Mouse (Mus musculus): ENCODE data around the gene Hdgfl2. TPM values are rescaled to one million over a fixed set of nuclear protein-coding genes. Genes with fewer than 3 reads are reported as not detected.

Hdgfl2 gene
- 100 to 1,000 TPM; 137 to 167 TPM for polyA plus RNA-seq (2017; shearing (Covaris generic))

DNA sequence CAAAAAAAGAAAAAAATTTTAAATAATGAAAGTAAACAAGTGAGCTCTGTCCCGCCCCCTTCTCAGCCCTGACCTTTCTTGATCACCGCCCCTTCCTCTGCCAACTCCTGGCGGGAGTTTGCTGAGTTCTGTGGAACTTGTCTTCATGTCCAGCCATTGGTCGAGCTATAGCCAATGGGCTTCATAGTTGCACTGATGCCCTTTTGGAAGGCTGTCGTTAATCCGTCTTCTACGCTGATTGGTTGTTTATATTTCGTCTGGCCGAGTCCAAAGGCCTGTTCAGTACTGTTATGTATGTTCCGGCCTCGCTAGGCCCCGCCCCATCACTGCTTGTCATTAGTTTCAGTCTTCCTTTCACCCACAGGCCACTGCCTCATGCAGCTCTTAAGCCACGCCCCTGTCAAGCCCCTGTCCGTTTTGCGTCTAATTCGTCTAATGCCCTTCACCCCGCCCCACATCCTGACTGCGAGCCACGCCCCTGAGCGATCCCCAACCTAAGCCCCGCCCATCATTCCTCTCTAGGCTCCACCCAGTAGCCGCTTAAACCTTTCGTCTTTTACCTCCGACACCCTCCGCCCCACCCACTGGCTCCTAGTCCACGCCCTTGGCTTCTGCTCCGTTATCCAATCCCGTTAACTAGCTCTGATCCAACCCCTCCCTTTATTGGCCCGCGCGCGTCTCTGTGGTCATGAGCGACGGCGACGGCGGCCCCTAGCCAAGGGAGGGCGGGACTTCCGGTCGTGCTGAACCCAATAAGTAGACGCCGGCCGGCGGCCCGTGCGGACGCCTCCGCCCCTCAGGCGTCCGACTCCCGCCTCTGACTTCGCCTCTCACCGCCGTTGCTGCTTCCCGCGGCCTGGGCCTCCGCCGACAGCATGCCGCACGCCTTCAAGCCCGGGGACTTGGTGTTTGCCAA lies at the start of gene Hdgfl2:
Hdgfl2 (plus strand) TSS at position 755 of the 916 bp plus-strand sequence.

DNA sequence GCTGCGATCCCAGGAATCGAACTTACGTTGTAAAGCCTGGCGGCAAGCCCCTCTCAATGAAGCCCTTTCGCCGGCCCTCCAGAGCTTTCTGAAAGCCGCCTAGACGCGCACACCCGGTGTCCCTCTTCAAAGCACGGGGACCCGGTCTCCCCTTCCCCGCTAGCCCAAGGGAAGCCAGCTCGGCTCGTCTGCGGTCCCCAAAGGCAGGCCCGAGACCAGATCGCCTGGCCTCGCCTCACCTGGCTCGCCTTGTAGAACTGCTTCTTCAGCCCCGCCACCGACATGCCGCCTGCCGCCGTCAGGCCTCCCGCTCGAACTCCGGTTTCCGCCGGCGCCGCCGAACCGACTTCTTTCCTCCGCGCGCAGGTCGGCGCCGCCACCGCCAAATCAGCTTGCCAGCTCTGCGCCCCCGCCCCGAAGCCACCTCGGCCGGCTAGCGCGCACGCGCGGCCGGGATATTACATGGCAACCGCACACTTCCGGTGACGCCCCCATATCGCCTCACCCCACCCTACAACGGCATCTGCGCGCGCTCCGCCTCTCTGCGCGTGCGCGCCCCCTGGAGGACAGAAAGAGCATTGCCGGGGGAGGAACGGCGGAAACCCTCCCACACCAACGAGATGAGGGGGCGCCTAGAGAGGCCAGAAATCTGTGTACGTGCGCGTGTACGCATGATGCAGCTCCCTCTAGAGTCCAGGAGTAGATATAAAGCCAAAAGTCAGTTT lies 43.1 kb upstream of the Hdgfl2 start, which contains the start of gene Sh3gl1:
Sh3gl1 (minus strand) TSS at position 460 of the 725 bp plus-strand sequence.

DNA sequence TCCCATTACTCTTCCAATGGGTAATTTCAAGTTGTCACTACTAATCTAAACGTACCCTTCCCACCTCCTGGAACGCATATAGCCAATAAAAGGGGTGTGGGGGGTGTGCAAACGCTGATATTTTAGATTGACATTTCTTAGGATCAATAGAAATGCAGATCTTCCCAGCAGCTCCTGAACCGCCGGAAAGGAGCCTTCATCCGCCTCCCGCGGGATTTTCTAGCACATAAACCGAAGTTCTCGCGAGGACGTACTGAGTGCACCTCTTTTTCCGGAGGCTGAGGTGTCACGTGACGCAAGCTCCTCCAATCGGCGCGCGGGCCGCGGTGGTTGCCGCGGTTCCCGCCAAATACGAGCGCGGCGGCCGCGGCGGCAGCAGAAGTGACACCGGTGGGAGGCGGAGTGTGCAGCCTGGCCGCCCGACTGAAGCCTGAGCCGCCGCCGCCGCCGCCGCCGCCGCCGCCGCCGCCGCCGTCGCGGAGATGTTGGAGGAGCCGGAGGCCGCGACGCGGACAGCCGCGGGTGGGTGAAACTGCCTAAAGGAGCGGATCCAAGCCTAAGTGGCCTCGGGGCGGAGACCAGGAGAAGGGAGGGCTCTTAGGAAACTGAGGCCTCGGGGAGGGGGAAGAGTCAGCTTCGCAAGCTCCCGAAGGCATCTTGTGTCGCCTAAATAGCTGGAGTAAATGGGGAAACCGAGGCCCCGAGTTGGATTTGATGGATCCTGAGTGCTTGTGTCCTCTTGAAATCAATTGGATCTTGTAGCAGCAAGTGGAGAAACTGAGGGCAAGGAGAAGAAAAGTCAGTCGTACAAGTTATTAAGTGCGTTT lies 39.2 kb upstream of the Hdgfl2 start, which contains the start of gene Chaf1a:
Chaf1a (plus strand) TSS at position 410 of the 827 bp plus-strand sequence.

DNA sequence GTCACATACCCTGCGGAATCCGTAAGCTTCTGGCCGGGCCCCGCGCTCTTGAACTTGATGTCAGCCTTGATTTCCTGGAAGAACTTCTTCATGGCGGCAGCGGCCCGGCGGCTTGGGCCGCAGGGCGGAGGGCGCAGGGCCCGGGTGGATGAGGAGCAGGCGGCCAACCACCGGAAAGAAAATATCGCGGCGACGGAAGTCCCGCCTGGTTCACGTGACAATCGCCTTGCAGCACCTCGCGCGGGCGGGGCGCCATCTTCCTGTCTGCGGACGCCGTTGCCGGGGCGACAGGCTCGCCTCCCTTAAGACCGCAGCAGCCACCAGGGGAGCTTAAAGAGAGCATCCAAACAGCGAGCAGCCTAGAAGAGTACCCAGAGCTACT lies 4.6 kb upstream of the Hdgfl2 start, which contains the start of gene Ubxn6:
Ubxn6 (minus strand) TSS at position 202 of the 382 bp plus-strand sequence.

GRCm38 (mm10) chr17:56109219-56110051 lies 30.0 kb downstream of the Hdgfl2 start, which contains the start of gene Plin4:
Plin4 (minus strand) TSS chr17:56109803.

DNA sequence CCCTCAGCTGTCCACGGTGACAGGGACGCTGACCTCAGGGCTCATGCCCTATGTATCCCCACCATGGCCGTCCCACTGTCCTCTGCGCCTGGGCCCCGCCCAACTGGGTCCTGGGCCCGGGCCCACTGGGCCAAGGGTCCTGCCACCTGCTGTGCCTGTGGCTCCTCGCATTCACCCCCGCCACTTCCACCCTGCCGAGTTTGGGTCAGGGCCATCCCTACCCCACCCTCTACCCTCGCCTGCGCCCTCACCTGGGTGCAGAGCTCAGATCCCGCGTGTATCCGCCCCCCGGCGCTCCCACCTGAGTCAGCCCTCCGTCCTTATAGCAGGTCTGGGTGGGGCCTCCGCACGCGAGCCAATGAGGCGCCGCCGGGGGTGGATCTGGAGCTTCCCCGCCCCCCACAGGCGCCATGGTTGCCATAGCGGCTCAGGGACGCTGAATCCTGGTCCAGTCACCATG lies 37.8 kb downstream of the Hdgfl2 start, which contains the start of gene Plin5:
Plin5 (minus strand) TSS at position 346 of the 460 bp plus-strand sequence.

DNA sequence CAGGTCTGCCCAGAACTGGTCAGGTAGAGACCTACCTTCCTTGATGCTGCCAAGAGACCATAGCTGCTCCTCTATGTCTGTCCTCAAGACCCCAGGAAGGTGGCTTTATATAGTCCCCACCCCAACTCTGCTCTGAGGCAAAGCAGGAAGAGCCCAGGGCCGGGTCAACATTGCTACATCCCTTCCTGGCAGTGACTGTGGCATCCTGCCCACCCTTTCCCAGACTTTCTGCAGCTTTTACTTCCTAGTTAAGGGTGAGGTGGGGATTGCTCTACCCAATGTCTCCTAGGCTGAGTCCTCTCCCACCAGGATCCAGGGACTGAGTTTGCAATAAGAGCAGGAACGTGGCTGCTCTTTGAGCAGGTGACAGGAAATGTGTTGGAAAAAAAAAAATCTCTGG lies 42.4 kb downstream of the Hdgfl2 start, which contains the start of gene Lrg1:
Lrg1 (minus strand) TSS at position 176 of the 400 bp plus-strand sequence.

DNA sequence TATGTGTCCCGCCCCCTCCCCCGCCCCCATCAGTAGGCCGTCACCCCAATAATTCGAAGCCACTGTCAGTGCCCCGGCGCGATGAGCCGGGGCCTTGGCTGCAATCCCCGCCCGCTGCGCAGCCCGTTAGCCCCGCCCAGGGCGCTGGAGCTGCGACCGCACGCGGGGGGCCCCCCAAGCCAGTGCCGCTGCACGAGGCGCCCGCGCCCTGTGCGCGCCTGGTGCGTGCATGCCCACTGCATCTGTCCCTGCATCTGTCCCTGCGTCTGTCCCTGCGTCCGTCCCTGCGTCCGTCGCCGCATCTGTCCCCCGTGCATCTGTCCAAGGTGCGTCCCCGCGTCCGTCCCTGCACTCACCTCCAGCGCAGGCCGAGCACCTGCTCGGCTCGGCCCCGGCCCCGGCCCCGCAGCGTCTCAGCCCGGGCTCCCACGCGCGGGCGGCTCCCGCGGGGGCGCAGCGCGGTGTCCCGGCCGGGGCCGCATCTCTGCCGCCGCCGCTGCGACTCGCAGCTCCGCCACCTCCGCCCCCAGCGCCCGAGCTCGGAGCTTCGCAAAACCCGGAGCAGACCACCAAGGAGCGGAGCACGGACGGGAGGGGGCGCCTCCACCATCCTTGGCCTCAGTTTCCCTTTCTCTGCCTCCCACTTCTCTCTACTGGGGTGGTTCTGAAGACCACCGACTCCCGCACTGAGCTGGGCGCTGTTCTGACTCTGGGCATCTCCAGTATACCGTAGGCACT lies 60.6 kb downstream of the Hdgfl2 start, which contains the start of gene Sema6b:
Sema6b (minus strand) TSS at position 486 of the 738 bp plus-strand sequence.

Other genes with a start within 250 kb of the Hdgfl2 start
- gene Zfp119a, start 200.7 kb upstream of the Hdgfl2 start, polyA plus RNA-seq (2017; shearing (Covaris generic)), result 10 to 100 TPM; 16.1 to 19.4 TPM
- gene Zfp959, start 187.5 kb upstream of the Hdgfl2 start, polyA plus RNA-seq (2017; shearing (Covaris generic)), result 10 to 100 TPM; 25.2 to 34.0 TPM
- gene Zfp119b, start 130.1 kb upstream of the Hdgfl2 start, polyA plus RNA-seq (2017; shearing (Covaris generic)), result 10 to 100 TPM; 10.5 to 15.5 TPM
- gene Ebi3, start 127.0 kb upstream of the Hdgfl2 start, polyA plus RNA-seq (2017; shearing (Covaris generic)), result 10 to 100 TPM; 26.7 to 76.0 TPM
- gene Yju2, start 120.5 kb upstream of the Hdgfl2 start, polyA plus RNA-seq (2017; shearing (Covaris generic)), result 10 to 100 TPM; 30.7 to 34.7 TPM
- 1 to 10 TPM in 1 of 2 experiments, under 1 TPM in 1; 0.29 to 1.8 TPM for gene Shd, start 109.2 kb upstream of the Hdgfl2 start, polyA plus RNA-seq (2017; shearing (Covaris generic))
- 1 to 10 TPM; 2.4 to 4.9 TPM for gene Fsd1, start 93.1 kb upstream of the Hdgfl2 start, polyA plus RNA-seq (2017; shearing (Covaris generic))
- gene Stap2, start 74.0 kb upstream of the Hdgfl2 start, polyA plus RNA-seq (2017; shearing (Covaris generic)), result 1 to 10 TPM in 1 of 2 experiments, under 1 TPM in 1; 0.48 to 1.7 TPM
- gene Mpnd, start 73.9 kb upstream of the Hdgfl2 start, polyA plus RNA-seq (2017; shearing (Covaris generic)), result 100 to 1,000 TPM; 114 to 185 TPM
- gene Sh3gl1, start 43.0 kb upstream of the Hdgfl2 start, polyA plus RNA-seq (2017; shearing (Covaris generic)), result 100 to 1,000 TPM; 167 to 234 TPM
- 1 to 10 TPM; 2.9 to 3.2 TPM for gene Chaf1a, start 39.2 kb upstream of the Hdgfl2 start, polyA plus RNA-seq (2017; shearing (Covaris generic))
- 10 to 100 TPM; 65.6 to 85.6 TPM for gene Ubxn6, start 4.6 kb upstream of the Hdgfl2 start, polyA plus RNA-seq (2017; shearing (Covaris generic))
- not detected for gene Plin4, start 30.2 kb downstream of the Hdgfl2 start, polyA plus RNA-seq (2017; shearing (Covaris generic))
- gene Plin5, start 38.0 kb downstream of the Hdgfl2 start, polyA plus RNA-seq (2017; shearing (Covaris generic)), result not detected
- gene Lrg1, start 42.4 kb downstream of the Hdgfl2 start, polyA plus RNA-seq (2017; shearing (Covaris generic)), result under 1 TPM; 0.20 to 0.29 TPM
- gene Sema6b, start 60.7 kb downstream of the Hdgfl2 start, polyA plus RNA-seq (2017; shearing (Covaris generic)), result under 1 TPM; 0.20 to 0.59 TPM
- 10 to 100 TPM; 28.7 to 32.9 TPM for gene Tnfaip8l1, start 82.8 kb downstream of the Hdgfl2 start, polyA plus RNA-seq (2017; shearing (Covaris generic))
- gene Mydgf, start 104.3 kb downstream of the Hdgfl2 start, polyA plus RNA-seq (2017; shearing (Covaris generic)), result 10 to 100 TPM; 53.0 to 57.5 TPM
- gene Dpp9, start 139.3 kb downstream of the Hdgfl2 start, polyA plus RNA-seq (2017; shearing (Covaris generic)), result 10 to 100 TPM; 48.5 to 51.0 TPM
- 10 to 100 TPM; 16.2 to 27.8 TPM for gene Fem1a, start 177.2 kb downstream of the Hdgfl2 start, polyA plus RNA-seq (2017; shearing (Covaris generic))
- 1 to 10 TPM; 7.4 to 7.6 TPM for gene Ticam1, start 197.2 kb downstream of the Hdgfl2 start, polyA plus RNA-seq (2017; shearing (Covaris generic))
- 10 to 100 TPM; 32.9 to 34.3 TPM for gene Plin3, start 213.2 kb downstream of the Hdgfl2 start, polyA plus RNA-seq (2017; shearing (Covaris generic))
- gene Arrdc5, start 220.7 kb downstream of the Hdgfl2 start, polyA plus RNA-seq (2017; shearing (Covaris generic)), result under 1 TPM; 0.14 to 0.72 TPM
- gene Uhrf1, start 223.7 kb downstream of the Hdgfl2 start, polyA plus RNA-seq (2017; shearing (Covaris generic)), result 1 to 10 TPM; 7.9 to 8.8 TPM
- gene Kdm4b, start 246.4 kb downstream of the Hdgfl2 start, polyA plus RNA-seq (2017; shearing (Covaris generic)), result 10 to 100 TPM; 46.8 to 61.2 TPM

All from inflammation-experienced regulatory T-cells (primary cell).